Mouse (Mus musculus): ENCODE measurements around the gene Ace. TPM values are rescaled to one million over a fixed set of nuclear protein-coding genes. Genes with fewer than 3 reads are reported as not detected.

The Ace gene
- polyA plus RNA-seq, 1 experiment from 2014 or later = 222 TPM

DNA sequence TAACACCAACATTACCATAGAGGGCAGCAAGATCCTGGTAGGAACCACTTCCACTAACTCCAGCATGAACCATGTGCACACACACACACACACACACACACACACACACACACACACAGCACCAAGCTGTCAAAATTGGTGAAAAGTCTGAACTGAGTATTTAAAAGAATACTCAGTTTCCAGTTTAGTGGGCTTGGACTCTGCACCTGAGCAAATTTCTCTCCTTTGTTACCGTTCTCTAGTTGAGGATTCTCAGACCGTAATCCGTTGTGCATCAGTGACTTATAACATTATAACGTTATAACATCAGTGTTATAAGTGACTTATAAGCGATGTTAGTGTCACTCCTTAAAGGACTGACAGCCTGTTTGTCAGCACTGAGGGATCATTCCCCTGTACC, 7.9 kb downstream of the Ace start:
- H3K4me2 ChIP-seq (replicated peaks; ENCODE audit: low read depth) = no peak overlapping the region
- no peak for TF ChIP-seq CTCF (IDR thresholded peaks at IDR 0.05; ENCODE audit: low read depth)
- no peak for ATAC-seq
- peaks cover 34% of the 10 kb centered on the region for H3K36me3 ChIP-seq (ENCODE audit: control insufficient read depth, insufficient read depth)
- no peaks in the 10 kb centered on the region for H3K9me3 ChIP-seq (ENCODE audit: control insufficient read depth)
- no peaks in the 10 kb centered on the region for H3K4me1 ChIP-seq (replicated peaks; ENCODE audit: control insufficient read depth, insufficient read depth, low read length)
- 78% methylated on average over 5 of the region's 5 CpGs for WGBS
- no peak overlapping the region for H3K4me3 ChIP-seq (ENCODE audit: low read depth, low read length)
- H3K9ac ChIP-seq (ENCODE audit: low read depth, low read length) = no peak overlapping the region
- no peak overlapping the region for H3K27ac ChIP-seq (ENCODE audit: low read depth, low read length)
- no peaks in the 10 kb centered on the region for H3K27me3 ChIP-seq (replicated peaks; ENCODE audit: control insufficient read depth, insufficient read depth, low read length)

- ATAC-seq = no peak
- Histone ChIP-seq H3K4me2 (replicated peaks; ENCODE audit: low read depth) (no peak overlapping the region), H3K27me3 (replicated peaks; ENCODE audit: control insufficient read depth, insufficient read depth, low read length) (no peaks in the 10 kb centered on the region), H3K9ac (ENCODE audit: low read depth, low read length) (no peak overlapping the region), H3K4me3 (ENCODE audit: low read depth, low read length) (no peak overlapping the region), H3K4me1 (replicated peaks; ENCODE audit: control insufficient read depth, insufficient read depth, low read length) (no peaks in the 10 kb centered on the region), H3K27ac (ENCODE audit: low read depth, low read length) (no peak overlapping the region), H3K36me3 (ENCODE audit: control insufficient read depth, insufficient read depth) (peaks cover 34% of the 10 kb centered on the region), H3K9me3 (ENCODE audit: control insufficient read depth) (no peaks in the 10 kb centered on the region)
- TF ChIP-seq CTCF (IDR thresholded peaks at IDR 0.05; ENCODE audit: low read depth) = no peak
- 85% methylated on average over 2 of the region's 2 CpGs for WGBS
Observed at GRCm38 (mm10) chr11:105978232-105978631, 10.5 kb downstream of the Ace start.

- Histone ChIP-seq H3K36me3 (ENCODE audit: control insufficient read depth, insufficient read depth) (peaks cover 32% of the 10 kb centered on the region), H3K4me2 (replicated peaks; ENCODE audit: low read depth) (no peak overlapping the region), H3K9ac (ENCODE audit: low read depth, low read length) (no peak overlapping the region), H3K4me3 (ENCODE audit: low read depth, low read length) (no peak overlapping the region), H3K9me3 (ENCODE audit: control insufficient read depth) (no peaks in the 10 kb centered on the region), H3K27ac (ENCODE audit: low read depth, low read length) (no peak overlapping the region), H3K4me1 (replicated peaks; ENCODE audit: control insufficient read depth, insufficient read depth, low read length) (no peaks in the 10 kb centered on the region), H3K27me3 (replicated peaks; ENCODE audit: control insufficient read depth, insufficient read depth, low read length) (no peaks in the 10 kb centered on the region)
- no peak for TF ChIP-seq CTCF (IDR thresholded peaks at IDR 0.05; ENCODE audit: low read depth)
- WGBS = 68% methylated on average over 5 of the region's 5 CpGs
- no peak for ATAC-seq
Observed at GRCm38 (mm10) chr11:105978634-105979033, 10.9 kb downstream of the Ace start.

DNA sequence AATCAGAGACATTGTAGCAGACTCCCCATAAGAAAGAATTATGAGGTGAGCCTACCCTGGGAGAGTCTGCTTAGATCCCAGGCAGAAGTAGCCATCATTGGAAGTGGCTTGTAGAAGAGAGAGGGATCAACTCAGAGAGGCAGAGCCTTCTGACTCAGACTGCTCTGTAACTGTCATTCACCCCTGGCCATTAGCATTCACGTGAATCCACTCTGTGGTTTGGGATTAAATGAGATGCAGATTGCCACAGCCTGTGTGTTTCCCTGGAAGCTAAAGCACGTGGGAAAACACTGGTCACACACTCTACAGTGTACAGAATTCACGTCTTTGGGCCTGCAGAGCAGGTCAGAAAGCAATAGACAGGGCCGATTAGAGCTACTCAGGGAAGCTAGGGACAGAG, 16.7 kb downstream of the Ace start:
- no peaks in the 10 kb centered on the region for H3K27me3 ChIP-seq (replicated peaks; ENCODE audit: control insufficient read depth, insufficient read depth, low read length)
- H3K36me3 ChIP-seq (ENCODE audit: control insufficient read depth, insufficient read depth) = peaks cover 2% of the 10 kb centered on the region; the same call in 1 of the 2 replicates
- H3K9me3 ChIP-seq (ENCODE audit: control insufficient read depth) = no peaks in the 10 kb centered on the region
- no peak for TF ChIP-seq CTCF (IDR thresholded peaks at IDR 0.05; ENCODE audit: low read depth)
- no peak overlapping the region for H3K9ac ChIP-seq (ENCODE audit: low read depth, low read length)
- 74% methylated on average over 4 of the region's 4 CpGs for WGBS
- H3K4me1 ChIP-seq (replicated peaks; ENCODE audit: control insufficient read depth, insufficient read depth, low read length) = no peaks in the 10 kb centered on the region
- no peak overlapping the region for H3K27ac ChIP-seq (ENCODE audit: low read depth, low read length)
- H3K4me2 ChIP-seq (replicated peaks; ENCODE audit: low read depth) = no peak overlapping the region
- ATAC-seq = no peak
- no peak overlapping the region for H3K4me3 ChIP-seq (ENCODE audit: low read depth, low read length)

DNA sequence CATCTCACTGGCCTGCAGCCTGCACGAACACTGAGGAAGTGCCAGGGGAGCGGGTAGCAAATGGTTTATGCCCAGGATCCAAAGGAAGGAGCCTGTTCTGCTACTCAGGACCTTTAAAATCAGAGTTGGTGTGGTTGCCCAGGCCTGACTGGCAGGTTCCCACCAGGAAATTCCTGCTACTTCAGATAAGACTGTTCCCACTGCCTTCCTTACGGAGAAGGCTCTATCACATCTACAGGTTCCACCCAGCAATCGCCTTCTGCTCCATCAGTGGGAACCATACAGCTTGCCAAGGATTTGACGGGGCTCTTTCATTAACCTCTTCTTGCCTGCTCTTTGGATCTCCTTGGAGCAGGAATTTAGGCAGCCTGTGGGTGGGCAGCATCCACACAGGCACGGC, 19.7 kb downstream of the Ace start:
- WGBS = 54% methylated on average over 6 of the region's 6 CpGs
- Histone ChIP-seq H3K4me3 (ENCODE audit: low read depth, low read length) (no peak overlapping the region), H3K4me1 (replicated peaks; ENCODE audit: control insufficient read depth, insufficient read depth, low read length) (no peaks in the 10 kb centered on the region), H3K27me3 (replicated peaks; ENCODE audit: control insufficient read depth, insufficient read depth, low read length) (no peaks in the 10 kb centered on the region), H3K27ac (ENCODE audit: low read depth, low read length) (no peak overlapping the region), H3K9ac (ENCODE audit: low read depth, low read length) (no peak overlapping the region), H3K9me3 (ENCODE audit: control insufficient read depth) (no peaks in the 10 kb centered on the region), H3K36me3 (ENCODE audit: control insufficient read depth, insufficient read depth) (no peaks in the 10 kb centered on the region; the same call in 1 of the 2 replicates), H3K4me2 (replicated peaks; ENCODE audit: low read depth) (no peak overlapping the region)
- TF ChIP-seq CTCF (IDR thresholded peaks at IDR 0.05; ENCODE audit: low read depth) = no peak
- ATAC-seq = no peak

DNA sequence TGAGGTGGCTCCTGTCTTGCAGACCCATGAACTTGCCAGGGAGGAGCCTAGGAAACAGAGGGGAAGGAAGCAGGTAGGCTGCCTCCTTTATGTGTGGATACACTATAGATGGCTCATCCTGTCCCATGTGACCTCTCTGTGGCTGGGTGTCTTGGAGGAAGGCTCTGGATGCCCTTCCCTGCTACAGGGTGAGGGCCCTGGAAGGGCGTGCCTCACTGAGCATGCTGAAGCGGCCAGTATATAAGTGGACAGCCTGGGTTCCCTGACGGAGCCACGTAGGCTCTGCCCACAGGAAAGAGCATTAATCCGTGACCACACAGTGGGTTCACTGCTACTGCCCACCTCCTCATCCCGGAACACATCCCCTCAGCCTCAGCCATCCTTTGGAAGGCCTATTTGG, 21.7 kb downstream of the Ace start:
- H3K4me2 ChIP-seq (replicated peaks; ENCODE audit: low read depth) = no peak overlapping the region
- no peaks in the 10 kb centered on the region for H3K4me1 ChIP-seq (replicated peaks; ENCODE audit: control insufficient read depth, insufficient read depth, low read length)
- H3K27ac ChIP-seq (ENCODE audit: low read depth, low read length) = no peak overlapping the region
- WGBS = 73% methylated on average over 6 of the region's 6 CpGs
- 0 out of 2 replicates have a peak, but pooled peaks have one; percentile 29 for ATAC-seq
- no peaks in the 10 kb centered on the region; the same call in 1 of the 2 replicates for H3K36me3 ChIP-seq (ENCODE audit: control insufficient read depth, insufficient read depth)
- no peak overlapping the region for H3K4me3 ChIP-seq (ENCODE audit: low read depth, low read length)
- H3K27me3 ChIP-seq (replicated peaks; ENCODE audit: control insufficient read depth, insufficient read depth, low read length) = no peaks in the 10 kb centered on the region
- no peak for TF ChIP-seq CTCF (IDR thresholded peaks at IDR 0.05; ENCODE audit: low read depth)
- no peaks in the 10 kb centered on the region for H3K9me3 ChIP-seq (ENCODE audit: control insufficient read depth)
- no peak overlapping the region for H3K9ac ChIP-seq (ENCODE audit: low read depth, low read length)

DNA sequence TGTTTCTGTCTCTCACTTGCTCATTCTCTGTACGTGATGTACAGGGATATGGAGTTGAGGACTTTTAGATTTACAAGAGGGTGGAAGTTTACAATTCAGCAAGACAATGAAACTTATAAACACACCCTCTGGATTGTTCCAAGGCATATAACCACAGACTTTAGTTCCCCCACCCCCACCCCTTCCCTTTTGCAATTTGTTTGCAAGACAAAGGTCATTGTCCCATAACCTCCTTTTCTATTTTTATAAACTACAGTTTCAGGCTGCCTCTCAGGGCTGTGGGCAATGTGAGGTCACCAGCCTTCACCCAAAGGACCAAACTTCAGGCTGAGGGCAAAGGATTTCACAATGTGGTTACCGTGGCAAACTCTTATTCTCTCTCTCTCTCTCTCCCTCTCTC, 22.5 kb downstream of the Ace start:
- Histone ChIP-seq H3K27ac (ENCODE audit: low read depth, low read length) (no peak overlapping the region), H3K9me3 (ENCODE audit: control insufficient read depth) (no peaks in the 10 kb centered on the region), H3K9ac (ENCODE audit: low read depth, low read length) (no peak overlapping the region), H3K27me3 (replicated peaks; ENCODE audit: control insufficient read depth, insufficient read depth, low read length) (no peaks in the 10 kb centered on the region), H3K4me1 (replicated peaks; ENCODE audit: control insufficient read depth, insufficient read depth, low read length) (no peaks in the 10 kb centered on the region), H3K4me3 (ENCODE audit: low read depth, low read length) (no peak overlapping the region), H3K36me3 (ENCODE audit: control insufficient read depth, insufficient read depth) (no peaks in the 10 kb centered on the region; the same call in 1 of the 2 replicates), H3K4me2 (replicated peaks; ENCODE audit: low read depth) (no peak overlapping the region)
- no peak for ATAC-seq
- TF ChIP-seq CTCF (IDR thresholded peaks at IDR 0.05; ENCODE audit: low read depth) = no peak
- 35% methylated on average over 2 of the region's 2 CpGs for WGBS
